In genomic region chr7:81492628-81493027, GRCm38 (mm10) we compare ENCODE assay signal across 12 mouse cellular contexts. TPM values are rescaled to one million over a fixed set of nuclear protein-coding genes. Genes with fewer than 3 reads are reported as not detected.
A peak's percentile ranks its signal among the peaks of the same experiment; 100 is the strongest.
DNase-seq lines count a peak whose midpoint lies in the region; ATAC-seq and TF ChIP-seq lines count a peak whose summit lies in the region.
"Had no signal": no experiment of that assay in that cellular context is flagged by ENCODE, and none has a peak within 500 bp of the region (broad histone marks: within the 10 kb centered on the region; RNA-seq: fewer than 3 reads in every experiment).

No protein-coding gene starts in this region.

- WGBS in forebrain, embryonic 10.5 days = 43% methylated on average over 9 of the region's 9 CpGs
- 28% methylated on average over 9 of the region's 9 CpGs for WGBS in hindbrain, postnatal 0 days
- 24% methylated on average over 9 of the region's 9 CpGs for WGBS in neural tube, embryonic 15.5 days
- WGBS in liver, postnatal 0 days (ENCODE audit: insufficient replicate concordance) = 56% methylated on average over 9 of the region's 9 CpGs

- no peaks in the 10 kb centered on the region for H3K36me3 ChIP-seq in forebrain, embryonic 10.5 days (replicated peaks)
- H3K36me3 ChIP-seq in hindbrain, postnatal 0 days (ENCODE audit: insufficient read depth, low read length) = no peaks in the 10 kb centered on the region
- no peaks in the 10 kb centered on the region for H3K36me3 ChIP-seq in neural tube, embryonic 15.5 days
- no peaks in the 10 kb centered on the region for H3K36me3 ChIP-seq in liver, postnatal 0 days (replicated peaks; ENCODE audit: insufficient read depth, low read length)

- peaks cover 55% of the 10 kb centered on the region for H3K27me3 ChIP-seq in forebrain, embryonic 10.5 days (ENCODE audit: poor library complexity, severe bottlenecking)
- no peaks in the 10 kb centered on the region for H3K27me3 ChIP-seq in hindbrain, postnatal 0 days (ENCODE audit: insufficient read depth, low read length)
- no peaks in the 10 kb centered on the region for H3K27me3 ChIP-seq in neural tube, embryonic 15.5 days (replicated peaks)
- H3K27me3 ChIP-seq in liver, postnatal 0 days (ENCODE audit: insufficient read depth, low read length) = peaks cover 14% of the 10 kb centered on the region

- peak overlapping the region; percentile 85 for H3K9ac ChIP-seq in hindbrain, postnatal 0 days (replicated peaks; ENCODE audit: low read length)
- H3K9ac ChIP-seq in neural tube, embryonic 15.5 days (replicated peaks) = peak overlapping the region; percentile 91
- H3K9ac ChIP-seq in liver, postnatal 0 days (replicated peaks) = no peak overlapping the region

- ATAC-seq in hindbrain, postnatal 0 days = no peak
- no peak for ATAC-seq in neural tube, embryonic 15.5 days (ENCODE audit: low FRiP score)
- ATAC-seq in liver, postnatal 0 days = no peak

- H3K27ac ChIP-seq in layer of hippocampus, adult 2 months = peak overlapping the region; percentile 99; the same call in 1 of the 2 replicates
- peak overlapping the region; percentile 83; the same call in 1 of the 2 replicates for H3K27ac ChIP-seq in forebrain, embryonic 10.5 days
- peak overlapping the region; percentile 98; the same call in 1 of the 2 replicates for H3K27ac ChIP-seq in hindbrain, postnatal 0 days
- H3K27ac ChIP-seq in neural tube, embryonic 15.5 days (replicated peaks) = peak overlapping the region; percentile 98
- no peak overlapping the region for H3K27ac ChIP-seq in liver, postnatal 0 days (ENCODE audit: low read depth)

- peak overlapping the region; percentile 69 for H3K4me2 ChIP-seq in hindbrain, postnatal 0 days (ENCODE audit: low read depth, low read length)
- H3K4me2 ChIP-seq in neural tube, embryonic 15.5 days = peak overlapping the region; percentile 67
- H3K4me2 ChIP-seq in liver, postnatal 0 days (ENCODE audit: low read depth, low read length) = no peak overlapping the region

- no peak for DNase-seq in layer of hippocampus, adult 2 months (ENCODE audit: low spot score in 2 of 2)
- DNase-seq in layer of hippocampus, adult 18-20 months (ENCODE audit: low spot score in 2 of 2) = no peak
- no peak for DNase-seq in forebrain, embryonic 10.5 days (ENCODE audit: extremely low spot score, low spot score)
- DNase-seq in hindbrain, postnatal 0 days (ENCODE audit: low spot score) = no peak
- DNase-seq in Muller cell, postnatal 12 days (ENCODE audit: inconsistent ontology term) = no peak
- no peak for DNase-seq in frontal cortex, postnatal 10 days (ENCODE audit: low spot score in 2 of 2)
- DNase-seq in liver, postnatal 0 days = no peak
- DNase-seq: cerebellum, adult 18-20 months had no signal

- peak overlapping the region; percentile 92 for H3K4me3 ChIP-seq in layer of hippocampus, adult 2 months
- H3K4me3 ChIP-seq in forebrain, embryonic 10.5 days = peak overlapping the region; percentile 72
- peak overlapping the region; percentile 70 for H3K4me3 ChIP-seq in hindbrain, postnatal 0 days (ENCODE audit: low read length)
- H3K4me3 ChIP-seq in neural tube, embryonic 15.5 days (replicated peaks) = peak overlapping the region; percentile 92
- H3K4me3 ChIP-seq in liver, postnatal 0 days (ENCODE audit: low read depth, low read length) = no peak overlapping the region

- TF ChIP-seq EP300 in liver, postnatal 0 days (IDR thresholded peaks at IDR 0.05; ENCODE audit: low read depth) = no peak

- H3K9me3 ChIP-seq in forebrain, embryonic 10.5 days = no peaks in the 10 kb centered on the region
- H3K9me3 ChIP-seq in hindbrain, postnatal 0 days (ENCODE audit: low read length) = no peaks in the 10 kb centered on the region
- H3K9me3 ChIP-seq in neural tube, embryonic 15.5 days (replicated peaks) = no peaks in the 10 kb centered on the region
- no peaks in the 10 kb centered on the region for H3K9me3 ChIP-seq in liver, postnatal 0 days (ENCODE audit: low read length)

- no peak for TF ChIP-seq CTCF in layer of hippocampus, adult 2 months (conservative IDR thresholded peaks at IDR 0.05)
- TF ChIP-seq CTCF in hindbrain, postnatal 0 days (IDR thresholded peaks at IDR 0.05; ENCODE audit: low read depth) = no peak
- TF ChIP-seq CTCF in liver, postnatal 0 days (IDR thresholded peaks at IDR 0.05; ENCODE audit: low read depth) = no peak

- H3K4me1 ChIP-seq in forebrain, embryonic 10.5 days = peaks cover 51% of the 10 kb centered on the region
- peaks cover 10% of the 10 kb centered on the region; the same call in 1 of the 2 replicates for H3K4me1 ChIP-seq in hindbrain, postnatal 0 days (ENCODE audit: insufficient read depth, low read length)
- peaks cover 38% of the 10 kb centered on the region for H3K4me1 ChIP-seq in neural tube, embryonic 15.5 days
- peaks cover 5% of the 10 kb centered on the region; the same call in 1 of the 2 replicates for H3K4me1 ChIP-seq in liver, postnatal 0 days (ENCODE audit: insufficient read depth)

RNA-seq across cellular contexts. Expression of gene Ap3b2, which starts 1.1 kb away (rescaled TPM):
- 100 to 1,000 TPM; 162 to 180 TPM for total RNA-seq in layer of hippocampus, adult 2 months (2021)
- 100 to 1,000 TPM; 164 to 171 TPM for total RNA-seq in layer of hippocampus, adult 18-20 months (2021)
- polyA plus RNA-seq in forebrain, embryonic 10.5 days (2016; fragmentation: Nextera tagmentation; extraction: Ambion mirVana) = 8.4 and 11.6 TPM in 2 replicates
- 208 and 231 TPM in 2 replicates for total RNA-seq in hindbrain, postnatal 0 days (2014; rRNA removed)
- 102 and 103 TPM in 2 replicates for polyA plus RNA-seq in hindbrain, postnatal 0 days (2015; fragmentation: Nextera tagmentation; extraction: Ambion mirVana)
- 118 and 147 TPM in 2 replicates for polyA plus RNA-seq in neural tube, embryonic 15.5 days (2015; fragmentation: Nextera tagmentation; extraction: Ambion mirVana)
- polyA plus RNA-seq in liver, postnatal 0 days (2015; fragmentation: Nextera tagmentation; extraction: Ambion mirVana) = 0.07 TPM in 1 of 2 replicates, not detected in the other

RNA-seq across cellular contexts. Expression of gene BC048679, which starts 5.5 kb away (rescaled TPM):
- total RNA-seq in layer of hippocampus, adult 2 months (2021) = not detected
- total RNA-seq in layer of hippocampus, adult 18-20 months (2021) = not detected
- 0.27 and 0.50 TPM in 2 replicates for polyA plus RNA-seq in forebrain, embryonic 10.5 days (2016; fragmentation: Nextera tagmentation; extraction: Ambion mirVana)
- not detected in 2 replicates for total RNA-seq in hindbrain, postnatal 0 days (2014; rRNA removed)
- polyA plus RNA-seq in hindbrain, postnatal 0 days (2015; fragmentation: Nextera tagmentation; extraction: Ambion mirVana) = not detected in 2 replicates
- polyA plus RNA-seq in neural tube, embryonic 15.5 days (2015; fragmentation: Nextera tagmentation; extraction: Ambion mirVana) = not detected in 2 replicates
- not detected in 2 replicates for polyA plus RNA-seq in liver, postnatal 0 days (2015; fragmentation: Nextera tagmentation; extraction: Ambion mirVana)
- total RNA-seq: adrenal gland, adult 2 months; heart, postnatal 36 days; left cerebral cortex, postnatal 14 days had no signal
- polyA plus RNA-seq: adrenal gland, adult 2 months had no signal

RNA-seq across cellular contexts. Expression of gene Cpeb1, which starts 37.4 kb away (rescaled TPM):
- total RNA-seq in layer of hippocampus, adult 2 months (2021) = 100 to 1,000 TPM; 117 to 123 TPM
- 100 to 1,000 TPM; 114 to 125 TPM for total RNA-seq in layer of hippocampus, adult 18-20 months (2021)
- polyA plus RNA-seq in forebrain, embryonic 10.5 days (2016; fragmentation: Nextera tagmentation; extraction: Ambion mirVana) = 0.86 and 0.98 TPM in 2 replicates
- 8.7 and 16.3 TPM in 2 replicates for total RNA-seq in hindbrain, postnatal 0 days (2014; rRNA removed)
- polyA plus RNA-seq in hindbrain, postnatal 0 days (2015; fragmentation: Nextera tagmentation; extraction: Ambion mirVana) = 7.7 and 10.3 TPM in 2 replicates
- polyA plus RNA-seq in neural tube, embryonic 15.5 days (2015; fragmentation: Nextera tagmentation; extraction: Ambion mirVana) = 7.3 and 9.6 TPM in 2 replicates
- 0.08 and 0.28 TPM in 2 replicates for polyA plus RNA-seq in liver, postnatal 0 days (2015; fragmentation: Nextera tagmentation; extraction: Ambion mirVana)
